Mouse (Mus musculus): ENCODE results near the gene Casr. TPM values are rescaled to one million over a fixed set of nuclear protein-coding genes. Genes with fewer than 3 reads are reported as not detected.
A peak's percentile ranks its signal among the peaks of the same experiment; 100 is the strongest.

Casr gene
- polyA plus RNA-seq, 1 experiment from 2014 or later, result 0.04 TPM

- Histone ChIP-seq H3K36me3 (ENCODE audit: control insufficient read depth, insufficient read depth) (no peaks in the 10 kb centered on the region), H3K27ac (ENCODE audit: low read depth, low read length) (no peak overlapping the region), H3K4me2 (replicated peaks; ENCODE audit: low read depth) (no peak overlapping the region), H3K4me1 (replicated peaks; ENCODE audit: control insufficient read depth, insufficient read depth, low read length) (no peaks in the 10 kb centered on the region), H3K9ac (ENCODE audit: low read depth, low read length) (no peak overlapping the region), H3K4me3 (ENCODE audit: low read depth, low read length) (no peak overlapping the region), H3K9me3 (ENCODE audit: control insufficient read depth) (no peaks in the 10 kb centered on the region), H3K27me3 (replicated peaks; ENCODE audit: control insufficient read depth, insufficient read depth, low read length) (no peaks in the 10 kb centered on the region)
- ATAC-seq, result no peak
- no peak for TF ChIP-seq CTCF (IDR thresholded peaks at IDR 0.05; ENCODE audit: low read depth)
- 62% methylated on average over 2 of the region's 2 CpGs for WGBS
Measured at GRCm38 (mm10) chr16:36502286-36502685, 59.7 kb downstream of the Casr start.

- H3K4me2 ChIP-seq (replicated peaks; ENCODE audit: low read depth), result no peak overlapping the region
- H3K4me1 ChIP-seq (replicated peaks; ENCODE audit: control insufficient read depth, insufficient read depth, low read length), result no peaks in the 10 kb centered on the region
- no peaks in the 10 kb centered on the region for H3K27me3 ChIP-seq (replicated peaks; ENCODE audit: control insufficient read depth, insufficient read depth, low read length)
- no peak overlapping the region for H3K27ac ChIP-seq (ENCODE audit: low read depth, low read length)
- 69% methylated on average over 1 of the region's 1 CpGs for WGBS
- no peaks in the 10 kb centered on the region for H3K9me3 ChIP-seq (ENCODE audit: control insufficient read depth)
- no peak overlapping the region for H3K4me3 ChIP-seq (ENCODE audit: low read depth, low read length)
- no peak for ATAC-seq
- no peak overlapping the region for H3K9ac ChIP-seq (ENCODE audit: low read depth, low read length)
- no peak for TF ChIP-seq CTCF (IDR thresholded peaks at IDR 0.05; ENCODE audit: low read depth)
- no peaks in the 10 kb centered on the region for H3K36me3 ChIP-seq (ENCODE audit: control insufficient read depth, insufficient read depth)
Measured at GRCm38 (mm10) chr16:36492420-36492819, 69.5 kb downstream of the Casr start.

- no peaks in the 10 kb centered on the region for H3K36me3 ChIP-seq (ENCODE audit: control insufficient read depth, insufficient read depth)
- no peaks in the 10 kb centered on the region for H3K9me3 ChIP-seq (ENCODE audit: control insufficient read depth)
- H3K4me3 ChIP-seq (ENCODE audit: low read depth, low read length), result no peak overlapping the region
- 69% methylated on average over 9 of the region's 9 CpGs for WGBS
- H3K4me1 ChIP-seq (replicated peaks; ENCODE audit: control insufficient read depth, insufficient read depth, low read length), result no peaks in the 10 kb centered on the region
- no peaks in the 10 kb centered on the region for H3K27me3 ChIP-seq (replicated peaks; ENCODE audit: control insufficient read depth, insufficient read depth, low read length)
- no peak for TF ChIP-seq CTCF (IDR thresholded peaks at IDR 0.05; ENCODE audit: low read depth)
- H3K4me2 ChIP-seq (replicated peaks; ENCODE audit: low read depth), result no peak overlapping the region
- no peak overlapping the region for H3K9ac ChIP-seq (ENCODE audit: low read depth, low read length)
- H3K27ac ChIP-seq (ENCODE audit: low read depth, low read length), result no peak overlapping the region
- ATAC-seq, result no peak
Measured at GRCm38 (mm10) chr16:36476866-36477265, 85.1 kb downstream of the Casr start.

GRCm38 (mm10) chr16:36475530-36475929 lies 86.4 kb downstream of the Casr start:
- TF ChIP-seq CTCF (IDR thresholded peaks at IDR 0.05; ENCODE audit: low read depth), result no peak
- Histone ChIP-seq H3K9me3 (ENCODE audit: control insufficient read depth) (no peaks in the 10 kb centered on the region), H3K36me3 (ENCODE audit: control insufficient read depth, insufficient read depth) (no peaks in the 10 kb centered on the region), H3K4me1 (replicated peaks; ENCODE audit: control insufficient read depth, insufficient read depth, low read length) (no peaks in the 10 kb centered on the region), H3K4me2 (replicated peaks; ENCODE audit: low read depth) (no peak overlapping the region), H3K27me3 (replicated peaks; ENCODE audit: control insufficient read depth, insufficient read depth, low read length) (no peaks in the 10 kb centered on the region), H3K27ac (ENCODE audit: low read depth, low read length) (no peak overlapping the region), H3K9ac (ENCODE audit: low read depth, low read length) (no peak overlapping the region), H3K4me3 (ENCODE audit: low read depth, low read length) (no peak overlapping the region)
- 90% methylated on average over 3 of the region's 3 CpGs for WGBS
- ATAC-seq, result no peak

GRCm38 (mm10) chr16:36474849-36475248 lies 87.1 kb downstream of the Casr start:
- ATAC-seq, result no peak
- Histone ChIP-seq H3K4me1 (replicated peaks; ENCODE audit: control insufficient read depth, insufficient read depth, low read length) (no peaks in the 10 kb centered on the region), H3K27me3 (replicated peaks; ENCODE audit: control insufficient read depth, insufficient read depth, low read length) (no peaks in the 10 kb centered on the region), H3K36me3 (ENCODE audit: control insufficient read depth, insufficient read depth) (no peaks in the 10 kb centered on the region), H3K27ac (ENCODE audit: low read depth, low read length) (no peak overlapping the region), H3K9ac (ENCODE audit: low read depth, low read length) (no peak overlapping the region), H3K4me2 (replicated peaks; ENCODE audit: low read depth) (no peak overlapping the region), H3K4me3 (ENCODE audit: low read depth, low read length) (no peak overlapping the region), H3K9me3 (ENCODE audit: control insufficient read depth) (no peaks in the 10 kb centered on the region)
- no peak for TF ChIP-seq CTCF (IDR thresholded peaks at IDR 0.05; ENCODE audit: low read depth)
- WGBS, result 78% methylated on average over 2 of the region's 2 CpGs

- Histone ChIP-seq H3K4me1 (replicated peaks; ENCODE audit: control insufficient read depth, insufficient read depth, low read length) (no peaks in the 10 kb centered on the region), H3K9me3 (ENCODE audit: control insufficient read depth) (no peaks in the 10 kb centered on the region), H3K27ac (ENCODE audit: low read depth, low read length) (no peak overlapping the region), H3K27me3 (replicated peaks; ENCODE audit: control insufficient read depth, insufficient read depth, low read length) (no peaks in the 10 kb centered on the region), H3K36me3 (ENCODE audit: control insufficient read depth, insufficient read depth) (no peaks in the 10 kb centered on the region), H3K4me2 (replicated peaks; ENCODE audit: low read depth) (no peak overlapping the region), H3K9ac (ENCODE audit: low read depth, low read length) (no peak overlapping the region), H3K4me3 (ENCODE audit: low read depth, low read length) (no peak overlapping the region)
- WGBS, result 53% methylated on average over 17 of the region's 17 CpGs
- ATAC-seq, result peak; percentile 16; the same call in 1 of the 2 replicates
- TF ChIP-seq CTCF (IDR thresholded peaks at IDR 0.05; ENCODE audit: low read depth), result peak; percentile 83
Measured at GRCm38 (mm10) chr16:36473217-36474216, 88.4 kb downstream of the Casr start.

Measured in intestine, postnatal 0 days (tissue).